Mouse (Mus musculus) midbrain, embryonic 16.5 days (tissue): ENCODE results near the gene Dtwd1. TPM values are rescaled to one million over a fixed set of nuclear protein-coding genes. Genes with fewer than 3 reads are reported as not detected.
"Not testable (repeated sequence)": the region's sequence is repeated elsewhere in the genome, so short reads cannot be mapped to it uniquely, and the experiment has no call there.

Experiments used
- ATAC-seq: fragments of 200-750 bp; cut with Nextera tagmentation; 2 replicates; pipeline ENCODE4 v1.8.0; 2017; ENCODE audit warnings: moderate TSS enrichment
- H3K27ac ChIP-seq: fragments of 300-500 bp; sonication (generic); 2 replicates; pipeline ENCODE4 v1.5.1; 2014; ENCODE audit warnings: mild to moderate bottlenecking, low read length, mixed read lengths
- H3K27me3 ChIP-seq: fragments of 300-500 bp; sonication (generic); 2 replicates; pipeline ENCODE4 v1.6.1; 2014; ENCODE audit warnings: low read depth, low read length, mixed read lengths; ENCODE audit not compliant: control insufficient read depth, insufficient read depth
- H3K36me3 ChIP-seq: fragments of 300-500 bp; sonication (generic); 2 replicates; pipeline ENCODE4 v1.6.1; 2014; ENCODE audit warnings: mild to moderate bottlenecking, low read length, moderate library complexity, mixed read lengths; ENCODE audit not compliant: control insufficient read depth, insufficient read depth
- H3K4me1 ChIP-seq: fragments of 300-500 bp; sonication (generic); 2 replicates; pipeline ENCODE4 v1.6.1; 2014; ENCODE audit warnings: mild to moderate bottlenecking, low read length, mixed read lengths; ENCODE audit not compliant: control insufficient read depth, insufficient read depth
- H3K4me2 ChIP-seq: fragments of 300-500 bp; sonication (generic); 2 replicates; pipeline ENCODE4 v1.6.1; 2014; ENCODE audit warnings: mild to moderate bottlenecking, low read length, mixed read lengths
- H3K4me3 ChIP-seq: fragments of 300-500 bp; sonication (generic); 2 replicates; pipeline ENCODE4 v1.5.1; 2014; ENCODE audit warnings: low read depth, mild to moderate bottlenecking, low read length, moderate library complexity, mixed read lengths
- H3K9ac ChIP-seq: fragments of 300-500 bp; sonication (generic); 2 replicates; pipeline ENCODE4 v1.6.1; 2014; ENCODE audit warnings: low read depth, low read length, mixed read lengths
- H3K9me3 ChIP-seq: fragments of 300-500 bp; sonication (generic); replicated peaks from 2 replicates; pipeline ENCODE4 v1.6.1; 2014; ENCODE audit warnings: mild to moderate bottlenecking, low read length, mixed read lengths; ENCODE audit not compliant: control insufficient read depth, poor library complexity, severe bottlenecking
- WGBS: fragments of 180-500 bp; shearing (Covaris S2); extraction: QIAGEN DNeasy Blood & Tissue Kit; methylation state at CpG from one replicate; pipeline ENCODE4 v1.1.7; 2014; 5-methylcytosine and 5-hydroxymethylcytosine counted together
- polyA plus RNA-seq: library from polyadenylated mRNA; unstranded; fragments of >200 nt; fragmentation: Nextera tagmentation; extraction: Ambion mirVana; gene quantifications from 2 replicates; pipeline ENCODE4 v1.2.1, GENCODE M21; 2015

The Dtwd1 gene
- polyA plus RNA-seq, 1 experiment from 2014 or later, result 19.9 TPM

DNA sequence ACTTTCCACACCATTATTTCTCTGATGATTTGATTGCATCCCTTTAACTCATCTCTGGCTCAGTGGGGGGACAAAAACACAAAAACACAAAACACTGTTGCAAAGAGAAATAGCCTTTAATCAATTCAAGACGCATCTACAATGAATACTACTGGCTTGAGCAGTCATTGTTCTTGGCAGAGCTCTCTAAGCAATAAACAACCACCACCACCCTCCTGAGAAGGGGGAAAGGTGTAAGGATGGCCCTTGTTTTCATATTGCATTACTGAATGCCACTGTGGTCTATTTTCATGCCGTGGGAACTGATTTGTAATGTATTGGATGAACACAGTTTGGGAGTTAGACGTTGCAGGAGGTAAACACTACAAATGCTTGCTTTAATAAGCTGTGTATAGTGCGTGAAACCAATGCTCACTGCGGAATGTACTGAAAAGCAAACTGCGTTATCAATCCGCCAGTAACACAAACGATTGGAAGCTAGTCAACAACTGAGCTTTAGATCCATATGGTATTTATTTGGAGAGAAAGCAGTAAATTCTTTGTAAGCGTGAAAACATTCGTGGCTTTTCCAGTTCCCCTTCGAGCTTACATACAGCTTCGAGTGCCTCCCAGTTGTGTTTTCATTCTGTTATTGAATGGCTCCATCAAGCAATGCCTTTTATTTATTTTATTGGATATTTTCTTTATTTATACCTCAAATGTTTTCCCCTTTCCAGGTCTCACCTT lies 43.9 kb downstream of the Dtwd1 start:
- H3K27me3 ChIP-seq, result no peaks in the 10 kb centered on the region
- no peak for ATAC-seq
- H3K9me3 ChIP-seq, result no peaks in the 10 kb centered on the region
- WGBS, result 77% methylated on average over 12 of the region's 12 CpGs
- H3K4me2 ChIP-seq, result no peak overlapping the region
- no peak overlapping the region for H3K9ac ChIP-seq
- no peaks in the 10 kb centered on the region for H3K36me3 ChIP-seq
- no peaks in the 10 kb centered on the region for H3K4me1 ChIP-seq
- H3K4me3 ChIP-seq, result no peak overlapping the region
- no peak overlapping the region for H3K27ac ChIP-seq

DNA sequence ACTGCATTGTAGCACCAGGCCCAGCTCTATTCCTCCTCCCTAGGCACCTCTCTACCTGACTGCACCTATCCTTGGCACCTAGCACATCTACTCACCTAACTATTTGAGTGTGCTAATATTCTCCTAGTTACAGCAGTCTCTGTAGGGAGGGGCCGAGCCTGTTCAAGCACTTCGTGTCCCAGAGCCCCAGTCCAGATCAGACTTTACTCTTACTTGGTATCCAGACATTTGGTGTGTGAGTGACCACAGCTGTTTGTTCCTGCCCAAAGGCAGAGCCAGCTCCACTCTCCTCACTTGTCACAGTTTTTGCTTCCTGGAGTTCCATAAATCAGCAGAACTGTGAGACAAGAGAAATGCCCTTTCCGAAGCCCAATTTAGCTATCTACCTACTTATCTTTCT lies 47.0 kb downstream of the Dtwd1 start:
- H3K4me3 ChIP-seq, result no peak overlapping the region
- 90% methylated on average over 3 of the region's 3 CpGs for WGBS

GRCm38 (mm10) chr2:126211011-126211680 lies 59.2 kb downstream of the Dtwd1 start:
- no peak for ATAC-seq
- no peaks in the 10 kb centered on the region for H3K27me3 ChIP-seq
- H3K4me1 ChIP-seq, result no peaks in the 10 kb centered on the region
- no peaks in the 10 kb centered on the region for H3K36me3 ChIP-seq
- 85% methylated on average over 6 of the region's 6 CpGs for WGBS
- H3K4me2 ChIP-seq, result no peak overlapping the region
- H3K9me3 ChIP-seq, result no peaks in the 10 kb centered on the region
- H3K4me3 ChIP-seq, result no peak overlapping the region
- no peak overlapping the region for H3K27ac ChIP-seq
- no peak overlapping the region for H3K9ac ChIP-seq

More for the DNA sequence above, 47.0 kb downstream of the Dtwd1 start:
- Histone ChIP-seq H3K4me1 (no peaks in the 10 kb centered on the region), H3K27me3 (no peaks in the 10 kb centered on the region), H3K36me3 (no peaks in the 10 kb centered on the region), H3K27ac (no peak overlapping the region), H3K9me3 (no peaks in the 10 kb centered on the region), H3K4me2 (no peak overlapping the region), H3K9ac (no peak overlapping the region)
- no peak for ATAC-seq

GRCm38 (mm10) chr2:126214800-126215199 lies 62.9 kb downstream of the Dtwd1 start, which contains the start of gene Gm17555:
TSS of gene Gm17555 (plus strand) at chr2:126215100.
- H3K27ac ChIP-seq, ATAC-seq, H3K4me1 ChIP-seq, H3K9ac ChIP-seq, H3K4me3 ChIP-seq, H3K9me3 ChIP-seq, H3K27me3 ChIP-seq, H3K36me3 ChIP-seq, H3K4me2 ChIP-seq: not testable (repeated sequence)
- WGBS, result 92% methylated on average over 3 of the region's 3 CpGs

Other genes with a start within 250 kb of the Dtwd1 start
- gene Fgf7, start 117.5 kb upstream of the Dtwd1 start, polyA plus RNA-seq, result 0.53 and 0.67 TPM in 2 replicates
- gene Fam227b, start 137 bp upstream of the Dtwd1 start, polyA plus RNA-seq, result not detected in 2 replicates
- gene Gm17555, start 63.0 kb downstream of the Dtwd1 start, polyA plus RNA-seq, result not detected in 2 replicates